Mouse (Mus musculus) G1E (cell line): ENCODE results near the gene Akr1b7.
"Not testable (repeated sequence)": the region's sequence is repeated elsewhere in the genome, so short reads cannot be mapped to it uniquely, and the experiment has no call there.

Source experiments
- CTCF ChIP-seq: IDR thresholded peaks from 2 replicates; pipeline ENCODE4 v1.5.1; 2012; ENCODE audit warnings: low read depth, low read length, inconsistent platforms, mixed read lengths
- GATA1 ChIP-seq: IDR thresholded peaks from 2 replicates; pipeline ENCODE4 v1.6.1; 2012; ENCODE audit warnings: borderline replicate concordance, low read length, inconsistent platforms, mixed read lengths
- GATA2 ChIP-seq: IDR thresholded peaks from 2 replicates; pipeline ENCODE4 v1.6.1; 2012; ENCODE audit warnings: low read depth, low read length, inconsistent platforms, borderline replicate concordance
- POLR2AphosphoS5 ChIP-seq: IDR thresholded peaks from 2 replicates; pipeline ENCODE4 v1.6.1; 2012; ENCODE audit warnings: low read depth, low read length, inconsistent platforms; ENCODE audit not compliant: insufficient replicate concordance
- TAL1 ChIP-seq: conservative IDR thresholded peaks from 2 replicates; pipeline ENCODE4 v1.6.1; 2012; ENCODE audit warnings: low read depth, low read length, inconsistent platforms, mixed read lengths

DNA sequence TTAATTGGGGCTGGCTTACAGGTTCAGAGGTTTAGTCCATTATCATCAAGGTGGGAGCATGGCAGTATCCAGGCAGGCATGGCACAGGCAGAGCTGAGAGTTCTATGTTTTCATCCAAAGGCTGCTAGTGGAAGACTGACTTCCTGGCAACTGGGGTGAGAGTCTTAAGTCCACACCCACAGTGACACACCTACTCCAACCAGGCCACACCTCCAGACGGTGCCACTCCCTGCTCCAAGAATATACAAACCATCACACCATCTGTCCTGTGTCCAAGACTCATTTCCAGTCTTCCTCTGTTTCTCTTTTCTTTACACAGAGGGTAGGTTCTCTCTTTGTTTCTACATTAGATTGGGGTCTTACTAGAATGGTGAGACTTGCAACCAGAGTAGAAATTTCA lies 1.3 kb downstream of the Akr1b7 start:
- not testable (repeated sequence) for TF ChIP-seq GATA2, CTCF, TAL1, GATA1, POLR2AphosphoS5
